Mouse (Mus musculus) bone marrow macrophage, adult 2 months (primary cell): ENCODE measurements at regions not wholly inside any gene's neighbourhood (a gene's known extent, or its start where the extent isn't known, plus 50 kb on each side); places are given as distances from the start of the nearest gene placed in this dataset.
A peak's percentile ranks its signal among the peaks of the same experiment; 100 is the strongest.

Experiments
- H3K27ac ChIP-seq: 2 replicates; pipeline ENCODE4 v1.5.1; 2012; ENCODE audit warnings: low read depth, low read length; ENCODE audit not compliant: insufficient read depth
- H3K4me1 ChIP-seq: 2 replicates; pipeline ENCODE4 v1.6.1; 2012; ENCODE audit warnings: low read length; ENCODE audit not compliant: control insufficient read depth, insufficient read depth
- H3K4me3 ChIP-seq: 2 replicates; pipeline ENCODE4 v1.5.1; 2012; ENCODE audit warnings: mild to moderate bottlenecking, low read length, moderate library complexity; ENCODE audit not compliant: insufficient read depth
- CTCF ChIP-seq: IDR thresholded peaks from 2 replicates; pipeline ENCODE4 v1.5.1; 2012; ENCODE audit warnings: low read depth, mild to moderate bottlenecking, low read length, moderate library complexity
- POLR2A ChIP-seq: IDR thresholded peaks from 2 replicates; pipeline ENCODE4 v1.6.1; 2012; ENCODE audit warnings: mild to moderate bottlenecking, low read depth, low read length, borderline replicate concordance

DNA sequence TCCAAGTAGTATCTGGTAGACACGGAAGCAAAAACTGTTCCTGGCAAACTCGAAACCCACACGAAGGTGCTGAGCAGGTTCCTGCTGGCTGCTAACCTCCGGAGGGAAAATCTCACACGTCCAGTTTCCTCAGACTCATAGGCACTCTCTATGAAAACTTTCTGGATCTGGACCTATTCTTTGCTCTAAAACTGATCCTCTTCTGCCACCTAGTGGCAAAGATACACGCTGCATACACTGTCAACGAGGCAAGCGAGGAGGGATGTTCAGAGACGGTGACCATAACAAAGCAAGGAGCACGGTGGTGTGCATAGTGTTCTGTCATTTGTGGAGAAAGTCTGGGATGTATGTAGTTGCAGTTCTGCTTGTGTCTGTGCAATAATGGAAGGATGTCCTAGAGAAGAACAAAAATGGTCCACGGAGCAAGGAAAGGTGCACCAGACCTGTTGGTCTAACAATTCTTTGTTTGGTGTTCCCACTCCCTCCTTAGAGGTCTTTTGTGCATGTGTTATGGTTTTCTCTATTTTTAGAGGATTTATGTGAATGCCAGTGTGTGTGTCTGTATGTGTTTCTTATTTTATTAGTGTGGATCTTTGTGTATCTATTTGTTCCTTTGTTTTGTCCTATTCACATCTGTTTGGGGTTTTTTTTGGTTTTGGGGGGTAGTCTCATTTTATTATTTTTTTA lies 57.0 kb upstream of the Siglech start:
- Histone ChIP-seq H3K4me3 (no peak overlapping the region), H3K4me1 (peaks cover 7% of the 10 kb centered on the region), H3K27ac (no peak overlapping the region)
- TF ChIP-seq CTCF (peak; percentile 30; the same call in 1 of the 2 replicates), POLR2A (no peak)
